Mouse (Mus musculus) lung, postnatal 0 days (tissue): ENCODE measurements around the gene Olfr481. TPM values are rescaled to one million over a fixed set of nuclear protein-coding genes. Genes with fewer than 3 reads are reported as not detected.

Source experiments
- ATAC-seq: fragments of 200-750 bp; cut with Nextera tagmentation; 2 replicates; pipeline ENCODE4 v1.8.0; 2017; ENCODE audit warnings: moderate library complexity
- DNase-seq: peaks from one replicate; pipeline ENCODE4 v3.0.0-alpha.2; 2016; ENCODE audit warnings: low spot score
- H3K27ac ChIP-seq: fragments of 300-500 bp; sonication (generic); 2 replicates; pipeline ENCODE4 v1.5.1; 2014; ENCODE audit warnings: antibody characterized with exemption, mild to moderate bottlenecking, low read length, mixed read lengths
- H3K27me3 ChIP-seq: fragments of 300-500 bp; sonication (generic); replicated peaks from 2 replicates; pipeline ENCODE4 v1.6.1; 2014; ENCODE audit warnings: low read length, mixed read lengths; ENCODE audit not compliant: insufficient read depth
- H3K36me3 ChIP-seq: fragments of 300-500 bp; sonication (generic); 2 replicates; pipeline ENCODE4 v1.6.1; 2014; ENCODE audit warnings: low read length, mixed read lengths; ENCODE audit not compliant: insufficient read depth
- H3K4me1 ChIP-seq: fragments of 300-500 bp; sonication (generic); 2 replicates; pipeline ENCODE4 v1.6.1; 2014; ENCODE audit warnings: antibody characterized with exemption, low read depth, low read length, mixed read lengths; ENCODE audit not compliant: insufficient read depth
- H3K4me2 ChIP-seq: fragments of 300-500 bp; sonication (generic); replicated peaks from 2 replicates; pipeline ENCODE4 v1.6.1; 2014; ENCODE audit warnings: low read depth, mild to moderate bottlenecking, low read length, moderate library complexity, mixed read lengths
- H3K4me3 ChIP-seq: fragments of 300-500 bp; sonication (generic); 2 replicates; pipeline ENCODE4 v1.5.1; 2014; ENCODE audit warnings: low read depth, low read length
- H3K9ac ChIP-seq: fragments of 300-500 bp; sonication (generic); replicated peaks from 2 replicates; pipeline ENCODE4 v1.6.1; 2014; ENCODE audit warnings: low read depth, mild to moderate bottlenecking
- H3K9me3 ChIP-seq: fragments of 300-500 bp; sonication (generic); 2 replicates; pipeline ENCODE4 v1.6.1; 2016; ENCODE audit warnings: low read length, mixed read lengths
- CTCF ChIP-seq: IDR thresholded peaks from 2 replicates; pipeline ENCODE4 v1.5.1; 2016; ENCODE audit warnings: antibody characterized with exemption, mild to moderate bottlenecking
- EP300 ChIP-seq: IDR thresholded peaks from 2 replicates; pipeline ENCODE4 v1.6.1; 2016; ENCODE audit warnings: antibody characterized with exemption, mild to moderate bottlenecking, control low read depth
- WGBS: fragments of 180-500 bp; shearing (Covaris S2); extraction: QIAGEN DNeasy Blood & Tissue Kit; methylation state at CpG from one replicate; pipeline ENCODE4 v1.1.7; 2014; 5-methylcytosine and 5-hydroxymethylcytosine counted together
- polyA plus RNA-seq: library from polyadenylated mRNA; unstranded; fragments of >200 nt; fragmentation: Nextera tagmentation; extraction: Ambion mirVana; gene quantifications from 2 replicates; pipeline ENCODE4 v1.2.1, GENCODE M21; 2015

The Olfr481 gene
- not detected in 2 replicates for polyA plus RNA-seq

DNA sequence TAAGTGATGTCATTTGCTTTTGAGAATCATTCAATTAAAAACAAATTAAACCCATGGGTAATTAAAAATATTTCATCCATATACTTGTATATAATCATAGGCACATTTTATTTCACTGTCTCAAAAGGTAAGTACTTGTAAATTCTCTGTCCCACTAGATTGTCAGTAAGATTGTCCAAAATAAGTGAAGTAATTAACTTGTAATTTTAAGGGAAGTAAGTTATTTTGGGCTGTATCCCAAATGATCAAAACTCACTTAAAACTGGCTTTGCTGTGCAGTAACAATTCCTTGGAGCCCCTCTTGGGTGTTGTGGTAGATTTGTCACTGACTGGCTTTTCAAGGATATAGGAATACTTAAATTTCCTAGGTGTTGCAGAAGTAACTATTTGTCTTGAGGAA is at the start of gene Olfr481:
Gene Olfr481, plus strand, starts transcription at position 301 of the 400 bp plus-strand sequence.
- no peak within 1 kb of the TSS for H3K4me3 ChIP-seq
- no peak within 1 kb of the TSS for H3K9ac ChIP-seq
- DNase-seq (no peak), ATAC-seq (no peak)
- no peak within 1 kb of the TSS for H3K27ac ChIP-seq
- H3K27me3 ChIP-seq = no peaks in the 10 kb centered on the region
- H3K36me3 ChIP-seq = no peaks in the 10 kb centered on the region
- no peaks in the 10 kb centered on the region for H3K4me1 ChIP-seq
- H3K4me2 ChIP-seq = no peak within 1 kb of the TSS
- no peaks in the 10 kb centered on the region for H3K9me3 ChIP-seq
- TF ChIP-seq EP300 (no peak), CTCF (no peak)

DNA sequence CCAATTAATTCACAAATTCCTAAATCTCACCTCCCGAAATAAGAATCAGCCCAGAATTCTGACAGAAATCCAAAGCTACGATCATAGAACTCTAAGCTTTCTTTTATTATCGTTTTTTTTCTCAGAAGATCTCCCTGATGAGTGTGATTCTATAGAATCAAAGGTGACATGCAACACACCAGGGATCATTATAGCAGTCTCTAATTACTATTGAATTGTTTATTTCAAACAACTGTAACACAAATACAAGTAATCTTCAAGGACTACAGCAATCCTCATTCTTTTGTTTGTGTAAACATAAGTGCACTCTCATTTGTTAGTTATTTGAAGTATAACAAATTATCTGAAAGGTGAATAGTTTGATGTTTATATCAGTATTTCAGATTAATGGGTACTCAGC is 45.8 kb upstream of the Olfr481 start, which contains the start of gene Olfr478:
Gene Olfr478, minus strand, starts transcription at position 101 of the 400 bp plus-strand sequence.
- Histone ChIP-seq H3K9me3 (no peaks in the 10 kb centered on the region), H3K4me1 (no peaks in the 10 kb centered on the region), H3K4me2 (no peak within 1 kb of the TSS), H3K9ac (no peak within 1 kb of the TSS), H3K36me3 (no peaks in the 10 kb centered on the region), H3K27ac (no peak within 1 kb of the TSS), H3K4me3 (no peak within 1 kb of the TSS), H3K27me3 (no peaks in the 10 kb centered on the region)
- DNase-seq (no peak), ATAC-seq (no peak)
- TF ChIP-seq CTCF (no peak), EP300 (no peak)
- WGBS = 59% methylated on average over 3 of the region's 3 CpGs

DNA sequence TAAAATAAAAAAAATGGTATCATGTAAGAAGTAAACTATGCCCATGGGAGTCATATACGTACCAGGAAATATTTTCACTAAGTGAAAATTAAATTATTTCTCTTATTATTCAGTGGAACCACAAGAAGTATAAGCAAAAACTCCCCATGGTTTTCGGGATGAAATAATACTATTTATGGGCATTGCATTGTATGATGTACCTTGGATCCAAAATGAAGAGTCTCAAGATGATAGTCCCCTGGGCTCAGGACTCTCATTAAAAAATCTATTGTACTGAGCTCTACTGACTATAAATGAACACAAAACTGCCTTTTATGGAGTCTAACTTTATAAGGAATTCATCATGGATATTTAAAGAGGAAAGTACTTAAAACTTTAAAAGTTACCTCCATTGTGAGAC is 29.3 kb upstream of the Olfr481 start, which contains the start of gene Olfr479:
Gene Olfr479, plus strand, starts transcription at position 301 of the 400 bp plus-strand sequence.
- Histone ChIP-seq H3K4me1 (no peaks in the 10 kb centered on the region), H3K27me3 (no peaks in the 10 kb centered on the region), H3K9me3 (no peaks in the 10 kb centered on the region), H3K4me2 (no peak within 1 kb of the TSS), H3K9ac (no peak within 1 kb of the TSS), H3K4me3 (no peak within 1 kb of the TSS), H3K27ac (no peak within 1 kb of the TSS), H3K36me3 (no peaks in the 10 kb centered on the region)
- ATAC-seq (no peak), DNase-seq (no peak)
- 88% methylated on average over 2 of the region's 2 CpGs for WGBS
- no peak for TF ChIP-seq EP300

DNA sequence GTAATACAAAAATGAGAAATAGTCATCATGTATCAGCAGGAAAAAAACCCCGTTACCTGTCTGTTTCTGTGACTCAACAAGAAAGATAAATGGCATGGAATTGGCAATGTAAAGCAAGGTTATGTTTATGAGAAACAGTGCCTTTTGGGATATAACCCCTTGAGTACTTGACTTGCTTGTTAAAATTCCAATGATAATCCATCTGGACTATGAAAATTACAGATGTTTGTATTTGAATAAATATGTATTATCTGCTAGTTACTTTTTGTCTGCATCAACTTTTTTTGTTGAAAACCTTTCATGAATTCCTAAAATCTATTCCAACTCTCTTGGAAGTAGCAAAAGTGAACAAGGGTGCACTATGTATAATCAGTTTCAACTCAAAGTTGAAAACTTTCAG is 12.4 kb upstream of the Olfr481 start, which contains the start of gene Olfr480:
Gene Olfr480, minus strand, starts transcription at position 101 of the 400 bp plus-strand sequence.
- no peak for ATAC-seq
- WGBS = 75% methylated on average over 1 of the region's 1 CpGs
- H3K4me1 ChIP-seq = no peaks in the 10 kb centered on the region
- H3K9me3 ChIP-seq = no peaks in the 10 kb centered on the region
- no peaks in the 10 kb centered on the region for H3K36me3 ChIP-seq
- no peak within 1 kb of the TSS for H3K4me2 ChIP-seq
- H3K4me3 ChIP-seq = no peak within 1 kb of the TSS
- DNase-seq = no peak
- no peak within 1 kb of the TSS for H3K9ac ChIP-seq
- no peaks in the 10 kb centered on the region for H3K27me3 ChIP-seq
- no peak for TF ChIP-seq CTCF
- TF ChIP-seq EP300 = no peak
- no peak within 1 kb of the TSS for H3K27ac ChIP-seq

DNA sequence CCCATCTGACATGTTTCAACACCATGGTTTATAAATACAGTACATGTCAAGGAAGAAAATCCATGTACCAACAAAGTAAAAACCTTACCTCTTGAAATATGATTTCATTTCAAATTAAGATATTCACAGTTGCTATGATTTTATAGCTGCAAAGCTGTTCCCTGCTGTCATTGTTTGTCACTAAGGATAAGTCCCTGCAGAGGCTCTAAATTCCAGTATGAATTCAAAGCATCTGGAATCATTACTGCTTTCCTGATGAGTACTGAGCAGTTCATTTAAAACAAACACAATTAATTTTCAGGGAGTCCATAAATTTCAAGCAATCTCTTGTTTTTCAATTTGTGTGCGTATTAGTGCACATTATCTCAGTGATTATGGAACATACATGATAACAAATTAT is 17.8 kb downstream of the Olfr481 start, which contains the start of gene Olfr482:
Gene Olfr482, minus strand, starts transcription at position 101 of the 400 bp plus-strand sequence.
- Histone ChIP-seq H3K4me1 (no peaks in the 10 kb centered on the region), H3K4me2 (no peak within 1 kb of the TSS), H3K36me3 (no peaks in the 10 kb centered on the region), H3K9me3 (no peaks in the 10 kb centered on the region), H3K27me3 (no peaks in the 10 kb centered on the region), H3K4me3 (no peak within 1 kb of the TSS), H3K27ac (no peak within 1 kb of the TSS), H3K9ac (no peak within 1 kb of the TSS)
- TF ChIP-seq EP300 (no peak), CTCF (no peak)
- WGBS = 55% methylated on average over 1 of the region's 1 CpGs
- ATAC-seq (no peak), DNase-seq (no peak)

DNA sequence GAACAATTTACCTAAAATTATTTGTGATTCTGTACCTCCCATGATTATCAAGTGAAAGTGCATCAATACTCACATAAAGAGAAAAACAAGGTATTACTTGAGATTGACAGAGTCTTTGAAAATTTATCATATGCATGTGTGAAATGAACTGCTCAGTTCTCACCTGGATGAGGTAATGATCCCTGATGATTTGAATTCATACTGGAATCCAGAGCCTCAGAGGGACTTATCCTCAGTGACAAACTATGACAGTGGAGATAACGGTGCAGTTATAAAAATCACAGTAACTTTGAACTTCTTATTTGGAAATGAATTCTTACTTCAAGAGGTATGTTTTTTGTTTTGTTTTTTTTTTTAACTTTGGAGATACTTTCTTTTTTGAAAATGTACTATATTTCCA is 20.9 kb downstream of the Olfr481 start, which contains the start of gene Olfr483:
Gene Olfr483, plus strand, starts transcription at position 301 of the 400 bp plus-strand sequence.
- DNase-seq = no peak
- Histone ChIP-seq H3K4me1 (no peaks in the 10 kb centered on the region), H3K4me2 (no peak within 1 kb of the TSS), H3K36me3 (no peaks in the 10 kb centered on the region), H3K27ac (no peak within 1 kb of the TSS), H3K4me3 (no peak within 1 kb of the TSS), H3K9me3 (no peaks in the 10 kb centered on the region), H3K27me3 (no peaks in the 10 kb centered on the region), H3K9ac (no peak within 1 kb of the TSS)
- 77% methylated on average over 1 of the region's 1 CpGs for WGBS
- no peak for ATAC-seq
- no peak for TF ChIP-seq CTCF
- no peak for TF ChIP-seq EP300

DNA sequence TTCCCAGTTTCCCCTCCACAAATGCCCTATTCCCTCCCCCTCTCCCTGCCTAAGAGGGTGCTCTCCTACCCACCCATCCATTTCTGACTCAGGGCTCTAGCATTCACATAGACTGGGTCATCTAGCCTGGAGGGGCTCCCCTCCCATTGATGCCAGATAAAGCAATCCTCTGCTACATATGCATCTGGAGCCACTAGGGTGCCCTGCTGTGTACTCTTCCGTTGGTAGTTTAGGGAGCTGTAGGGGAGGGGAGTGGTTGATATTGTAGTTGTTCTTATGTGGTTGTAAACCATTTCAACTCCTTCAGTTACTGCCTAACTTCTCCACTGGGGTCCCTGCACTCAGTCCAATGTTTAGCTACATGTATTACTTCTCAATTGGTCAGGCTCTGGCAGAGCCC is 41.0 kb downstream of the Olfr481 start:
- H3K4me3 ChIP-seq = no peak overlapping the region
- no peak overlapping the region for H3K4me2 ChIP-seq
- no peaks in the 10 kb centered on the region for H3K27me3 ChIP-seq
- WGBS = 17% methylated on average over 1 of the region's 1 CpGs
- H3K9ac ChIP-seq = no peak overlapping the region
- TF ChIP-seq EP300 (no peak), CTCF (no peak)
- no peak for ATAC-seq
- no peaks in the 10 kb centered on the region for H3K36me3 ChIP-seq
- no peak for DNase-seq
- H3K27ac ChIP-seq = no peak overlapping the region
- no peaks in the 10 kb centered on the region for H3K9me3 ChIP-seq
- no peaks in the 10 kb centered on the region for H3K4me1 ChIP-seq
